Mouse (Mus musculus) midbrain, embryonic 10.5 days (tissue): ENCODE data around the gene Hcn4. TPM values are rescaled to one million over a fixed set of nuclear protein-coding genes. Genes with fewer than 3 reads are reported as not detected.

Experiments
- DNase-seq: peaks from one replicate; pipeline ENCODE4 v3.0.0-alpha.2; 2017; ENCODE audit warnings: low spot score
- H3K27ac ChIP-seq: fragments of 300-500 bp; sonication (generic); replicated peaks from 2 replicates; pipeline ENCODE4 v1.5.1; 2016; ENCODE audit warnings: mild to moderate bottlenecking
- H3K27me3 ChIP-seq: fragments of 300-500 bp; sonication (generic); 2 replicates; pipeline ENCODE4 v1.6.1; 2016; ENCODE audit warnings: low read depth, mild to moderate bottlenecking; ENCODE audit not compliant: poor library complexity, severe bottlenecking
- H3K36me3 ChIP-seq: fragments of 300-500 bp; sonication (generic); 2 replicates; pipeline ENCODE4 v1.6.1; 2016; ENCODE audit warnings: mild to moderate bottlenecking, moderate library complexity
- H3K4me1 ChIP-seq: fragments of 300-500 bp; sonication (generic); 2 replicates; pipeline ENCODE4 v1.6.1; 2016
- H3K4me3 ChIP-seq: fragments of 300-500 bp; sonication (generic); 2 replicates; pipeline ENCODE4 v1.5.1; 2016; ENCODE audit warnings: mild to moderate bottlenecking, moderate library complexity
- H3K9me3 ChIP-seq: fragments of 300-500 bp; sonication (generic); replicated peaks from 2 replicates; pipeline ENCODE4 v1.6.1; 2016; ENCODE audit warnings: mild to moderate bottlenecking
- WGBS: fragments of 180-500 bp; shearing (Covaris S2); methylation state at CpG from one replicate; pipeline ENCODE4 v1.1.7; 2016; 5-methylcytosine and 5-hydroxymethylcytosine counted together
- polyA plus RNA-seq: library from polyadenylated mRNA; unstranded; fragments of >200 nt; fragmentation: Nextera tagmentation; extraction: Ambion mirVana; gene quantifications from 2 replicates; pipeline ENCODE4 v1.2.1, GENCODE M21; 2016

Hcn4 gene
- 0.42 and 0.65 TPM in 2 replicates for polyA plus RNA-seq

DNA sequence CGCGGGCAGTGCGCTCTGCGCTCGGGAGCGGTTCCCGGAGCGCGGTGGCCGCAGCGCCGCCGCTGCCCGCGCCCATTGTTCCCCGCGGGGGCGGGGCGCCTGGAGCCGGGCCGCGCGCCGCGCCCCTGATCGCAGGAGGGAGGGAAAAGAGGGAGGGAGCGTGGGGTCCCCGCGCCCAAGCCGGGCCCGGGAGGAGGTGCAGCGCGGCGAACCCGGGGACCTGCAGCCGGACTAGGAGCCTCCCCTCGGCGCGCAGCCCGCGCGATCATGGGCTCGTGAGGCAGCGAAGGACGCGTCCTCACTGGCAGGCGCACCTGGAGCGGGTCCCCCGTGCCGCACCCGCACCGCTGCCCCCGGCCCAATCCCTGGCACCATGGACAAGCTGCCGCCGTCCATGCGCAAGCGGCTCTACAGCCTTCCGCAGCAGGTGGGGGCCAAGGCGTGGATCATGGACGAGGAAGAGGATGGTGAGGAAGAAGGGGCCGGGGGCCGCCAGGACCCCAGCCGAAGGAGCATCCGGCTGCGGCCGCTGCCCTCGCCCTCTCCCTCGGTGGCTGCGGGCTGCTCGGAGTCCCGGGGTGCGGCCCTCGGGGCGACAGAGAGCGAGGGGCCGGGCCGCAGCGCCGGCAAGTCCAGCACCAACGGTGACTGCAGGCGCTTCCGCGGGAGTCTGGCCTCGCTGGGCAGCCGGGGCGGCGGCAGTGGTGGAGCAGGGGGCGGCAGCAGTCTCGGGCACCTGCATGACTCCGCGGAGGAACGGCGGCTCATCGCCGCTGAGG is at the start of gene Hcn4:
TSS of gene Hcn4 (plus strand) at position 274 of the 779 bp plus-strand sequence.
- Histone ChIP-seq H3K4me1 (peaks cover 60% of the 10 kb centered on the region), H3K27me3 (peaks cover 95% of the 10 kb centered on the region), H3K36me3 (no peaks in the 10 kb centered on the region), H3K27ac (peak within 1 kb of the TSS; percentile 89), H3K9me3 (no peaks in the 10 kb centered on the region), H3K4me3 (peak within 1 kb of the TSS; percentile 81)
- WGBS = under 1% methylated on average over 89 of the region's 95 CpGs
- DNase-seq = peak; percentile 63

DNA sequence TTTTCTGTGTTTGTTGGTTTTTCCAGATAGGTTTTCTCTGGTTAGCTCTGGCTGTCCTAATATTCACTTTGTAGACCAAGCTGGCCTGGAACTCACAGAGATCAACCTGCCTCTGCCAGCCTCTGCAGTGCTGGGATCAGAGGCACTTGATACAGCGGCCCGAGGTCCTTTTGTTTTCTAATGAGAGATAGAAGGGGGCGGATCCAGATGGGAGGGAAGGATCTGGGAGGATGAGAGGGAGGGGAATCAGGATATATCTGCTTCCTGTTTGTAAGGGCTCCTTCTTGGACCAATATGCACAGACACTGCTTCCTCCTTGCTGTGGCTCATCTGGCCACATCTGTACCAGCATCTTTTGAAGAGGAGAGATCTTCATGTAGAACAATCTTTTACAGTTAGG is 48.5 kb upstream of the Hcn4 start:
- H3K4me1 ChIP-seq = 0 out of 2 replicates have a peak, but pooled peaks cover 2% of the 10 kb centered on the region
- WGBS = 60% methylated on average over 3 of the region's 3 CpGs
- H3K27ac ChIP-seq = no peak overlapping the region
- DNase-seq = no peak
- H3K27me3 ChIP-seq = no peaks in the 10 kb centered on the region
- no peak overlapping the region for H3K4me3 ChIP-seq
- H3K9me3 ChIP-seq = no peaks in the 10 kb centered on the region
- no peaks in the 10 kb centered on the region for H3K36me3 ChIP-seq

- no peak for DNase-seq
- 15% methylated on average over 2 of the region's 2 CpGs for WGBS
These were observed 47.8 kb upstream of the Hcn4 start for GRCm38 (mm10) chr9:58775363-58775762.

GRCm38 (mm10) chr9:58789476-58789875 is 33.7 kb upstream of the Hcn4 start:
- WGBS = 91% methylated on average over 3 of the region's 3 CpGs
- H3K36me3 ChIP-seq = no peaks in the 10 kb centered on the region

More at GRCm38 (mm10) chr9:58775363-58775762, 47.8 kb upstream of the Hcn4 start:
- Histone ChIP-seq H3K9me3 (no peaks in the 10 kb centered on the region), H3K4me1 (no peaks in the 10 kb centered on the region), H3K27me3 (no peaks in the 10 kb centered on the region), H3K4me3 (no peak overlapping the region), H3K27ac (no peak overlapping the region), H3K36me3 (no peaks in the 10 kb centered on the region)

DNA sequence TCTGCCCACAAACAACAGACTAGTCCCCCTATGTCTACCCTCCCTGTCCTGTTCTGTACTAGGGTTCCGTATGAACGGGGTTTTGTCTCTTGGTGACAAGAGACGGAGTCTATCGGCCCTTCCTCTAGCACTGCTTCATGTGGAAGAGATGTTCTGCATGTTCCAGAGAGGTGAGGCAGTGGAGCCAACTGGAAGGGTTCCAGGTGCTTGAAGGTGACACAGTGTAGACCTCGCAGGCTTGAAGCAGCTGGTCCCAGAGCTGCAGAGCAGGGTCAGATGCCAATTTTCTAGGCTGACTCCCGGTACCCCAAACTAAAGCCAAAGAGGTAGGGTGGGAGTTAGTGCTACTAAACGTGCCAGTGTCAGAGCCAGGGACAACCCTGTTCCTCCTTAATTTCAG is 25.1 kb upstream of the Hcn4 start:
- DNase-seq = no peak
- WGBS = 85% methylated on average over 7 of the region's 7 CpGs
- no peaks in the 10 kb centered on the region for H3K36me3 ChIP-seq
- H3K27ac ChIP-seq = no peak overlapping the region
- 0 out of 2 replicates have a peak, but pooled peaks cover 2% of the 10 kb centered on the region for H3K4me1 ChIP-seq
- no peaks in the 10 kb centered on the region for H3K9me3 ChIP-seq
- peaks cover 13% of the 10 kb centered on the region; the same call in 1 of the 2 replicates for H3K27me3 ChIP-seq
- no peak overlapping the region for H3K4me3 ChIP-seq

More at GRCm38 (mm10) chr9:58789476-58789875, 33.7 kb upstream of the Hcn4 start:
- no peak overlapping the region for H3K4me3 ChIP-seq
- H3K9me3 ChIP-seq = no peaks in the 10 kb centered on the region
- H3K4me1 ChIP-seq = peaks cover 1% of the 10 kb centered on the region; the same call in 1 of the 2 replicates
- no peaks in the 10 kb centered on the region for H3K27me3 ChIP-seq
- DNase-seq = no peak
- no peak overlapping the region for H3K27ac ChIP-seq

- no peak overlapping the region for H3K4me3 ChIP-seq
- 81% methylated on average over 2 of the region's 2 CpGs for WGBS
- H3K36me3 ChIP-seq = no peaks in the 10 kb centered on the region
These were observed 21.8 kb upstream of the Hcn4 start for GRCm38 (mm10) chr9:58801441-58801840.

DNA sequence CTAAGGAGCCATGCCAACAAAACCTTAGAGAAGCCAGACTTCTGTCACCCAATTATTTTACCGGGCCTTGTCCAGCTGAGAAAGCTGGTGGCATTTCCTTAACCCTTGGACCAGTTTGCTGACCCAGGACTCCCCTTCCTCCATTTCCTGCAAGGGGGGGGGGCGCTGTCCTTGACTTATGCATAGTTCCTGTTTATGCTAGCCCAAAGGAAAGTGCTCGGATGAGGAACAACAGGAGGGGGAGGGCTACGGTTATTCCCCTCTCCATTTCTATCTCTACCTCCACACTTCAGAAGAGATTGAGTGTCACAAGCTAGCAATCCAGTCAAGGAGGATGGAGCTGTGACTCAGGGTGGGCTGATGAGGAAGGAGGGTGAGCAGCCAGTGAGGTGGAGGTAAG is 20.9 kb upstream of the Hcn4 start:
- Histone ChIP-seq H3K36me3 (no peaks in the 10 kb centered on the region), H3K4me3 (no peak overlapping the region), H3K27me3 (peaks cover 32% of the 10 kb centered on the region), H3K4me1 (peaks cover 13% of the 10 kb centered on the region), H3K9me3 (no peaks in the 10 kb centered on the region), H3K27ac (no peak overlapping the region)
- 73% methylated on average over 4 of the region's 4 CpGs for WGBS
- DNase-seq = no peak

More at GRCm38 (mm10) chr9:58801441-58801840, 21.8 kb upstream of the Hcn4 start:
- Histone ChIP-seq H3K27ac (no peak overlapping the region), H3K9me3 (no peaks in the 10 kb centered on the region), H3K4me1 (peaks cover 9% of the 10 kb centered on the region), H3K27me3 (peaks cover 24% of the 10 kb centered on the region; the same call in 1 of the 2 replicates)
- no peak for DNase-seq

DNA sequence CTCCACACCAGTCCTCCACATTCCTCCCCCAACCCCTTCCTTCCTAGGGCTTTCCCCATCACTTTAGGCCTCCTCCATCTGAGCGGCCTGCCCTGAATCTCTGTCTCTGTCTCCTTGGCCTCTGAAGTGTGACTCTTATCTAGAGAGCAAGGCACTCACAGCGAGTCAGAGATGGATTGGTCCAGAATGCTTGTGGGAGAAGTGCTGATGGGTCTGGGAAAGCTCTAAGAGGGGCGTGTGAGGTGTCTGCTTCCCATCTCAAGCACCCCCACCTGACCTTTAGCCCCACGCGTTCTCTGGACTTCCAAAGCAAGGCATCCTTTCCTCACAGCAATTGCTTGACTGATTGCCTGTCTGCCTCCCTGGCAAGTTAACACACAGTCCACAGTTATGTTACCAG is 20.4 kb upstream of the Hcn4 start:
- no peaks in the 10 kb centered on the region for H3K36me3 ChIP-seq
- no peak overlapping the region for H3K4me3 ChIP-seq
- 86% methylated on average over 5 of the region's 5 CpGs for WGBS
- no peak overlapping the region for H3K27ac ChIP-seq
- H3K4me1 ChIP-seq = peaks cover 15% of the 10 kb centered on the region
- DNase-seq = no peak
- H3K27me3 ChIP-seq = peaks cover 37% of the 10 kb centered on the region
- H3K9me3 ChIP-seq = no peaks in the 10 kb centered on the region

GRCm38 (mm10) chr9:58805601-58806318 is 17.5 kb upstream of the Hcn4 start:
- Histone ChIP-seq H3K4me1 (peaks cover 25% of the 10 kb centered on the region), H3K4me3 (peak overlapping the region; percentile 49), H3K27me3 (peaks cover 30% of the 10 kb centered on the region), H3K36me3 (no peaks in the 10 kb centered on the region), H3K27ac (0 out of 2 replicates have a peak overlapping the region, but pooled peaks have one; percentile 52), H3K9me3 (no peaks in the 10 kb centered on the region)
- peak; percentile 73 for DNase-seq
- WGBS = 13% methylated on average over 15 of the region's 15 CpGs

- Histone ChIP-seq H3K36me3 (no peaks in the 10 kb centered on the region), H3K27ac (peak overlapping the region; percentile 61), H3K27me3 (peaks cover 31% of the 10 kb centered on the region), H3K4me1 (peaks cover 42% of the 10 kb centered on the region), H3K9me3 (no peaks in the 10 kb centered on the region), H3K4me3 (no peak overlapping the region)
- DNase-seq = peak; percentile 45
- WGBS = 24% methylated on average over 3 of the region's 3 CpGs
These were observed 12.0 kb upstream of the Hcn4 start for GRCm38 (mm10) chr9:58811171-58811570.

GRCm38 (mm10) chr9:58815552-58816260 is 7.5 kb upstream of the Hcn4 start:
- H3K27me3 ChIP-seq = peaks cover 56% of the 10 kb centered on the region
- H3K9me3 ChIP-seq = no peaks in the 10 kb centered on the region
- 60% methylated on average over 15 of the region's 15 CpGs for WGBS
- H3K4me1 ChIP-seq = peaks cover 47% of the 10 kb centered on the region
- 0 out of 2 replicates have a peak overlapping the region, but pooled peaks have one; percentile 2 for H3K27ac ChIP-seq
- H3K4me3 ChIP-seq = no peak overlapping the region
- DNase-seq = no peak
- H3K36me3 ChIP-seq = no peaks in the 10 kb centered on the region

GRCm38 (mm10) chr9:58816458-58816857 is 6.8 kb upstream of the Hcn4 start:
- H3K27ac ChIP-seq = no peak overlapping the region
- DNase-seq = no peak
- no peaks in the 10 kb centered on the region for H3K36me3 ChIP-seq
- peaks cover 43% of the 10 kb centered on the region for H3K4me1 ChIP-seq
- WGBS = 68% methylated on average over 9 of the region's 9 CpGs
- H3K4me3 ChIP-seq = no peak overlapping the region
- H3K27me3 ChIP-seq = peaks cover 63% of the 10 kb centered on the region
- no peaks in the 10 kb centered on the region for H3K9me3 ChIP-seq
